Mouse (Mus musculus) B cell, adult 67 days (primary cell): Measurements from ENCODE around the gene Eral1. TPM values are rescaled to one million over a fixed set of nuclear protein-coding genes. Genes with fewer than 3 reads are reported as not detected.

Source experiments
- total RNA-seq, 2 experiments: library from RNA; stranded (reverse); gene quantifications; 4 replicates each; pipeline ENCODE4 v1.2.4; 2023

Eral1 gene
- total RNA-seq = 10 to 100 TPM; 25.1 to 36.1 TPM

DNA sequence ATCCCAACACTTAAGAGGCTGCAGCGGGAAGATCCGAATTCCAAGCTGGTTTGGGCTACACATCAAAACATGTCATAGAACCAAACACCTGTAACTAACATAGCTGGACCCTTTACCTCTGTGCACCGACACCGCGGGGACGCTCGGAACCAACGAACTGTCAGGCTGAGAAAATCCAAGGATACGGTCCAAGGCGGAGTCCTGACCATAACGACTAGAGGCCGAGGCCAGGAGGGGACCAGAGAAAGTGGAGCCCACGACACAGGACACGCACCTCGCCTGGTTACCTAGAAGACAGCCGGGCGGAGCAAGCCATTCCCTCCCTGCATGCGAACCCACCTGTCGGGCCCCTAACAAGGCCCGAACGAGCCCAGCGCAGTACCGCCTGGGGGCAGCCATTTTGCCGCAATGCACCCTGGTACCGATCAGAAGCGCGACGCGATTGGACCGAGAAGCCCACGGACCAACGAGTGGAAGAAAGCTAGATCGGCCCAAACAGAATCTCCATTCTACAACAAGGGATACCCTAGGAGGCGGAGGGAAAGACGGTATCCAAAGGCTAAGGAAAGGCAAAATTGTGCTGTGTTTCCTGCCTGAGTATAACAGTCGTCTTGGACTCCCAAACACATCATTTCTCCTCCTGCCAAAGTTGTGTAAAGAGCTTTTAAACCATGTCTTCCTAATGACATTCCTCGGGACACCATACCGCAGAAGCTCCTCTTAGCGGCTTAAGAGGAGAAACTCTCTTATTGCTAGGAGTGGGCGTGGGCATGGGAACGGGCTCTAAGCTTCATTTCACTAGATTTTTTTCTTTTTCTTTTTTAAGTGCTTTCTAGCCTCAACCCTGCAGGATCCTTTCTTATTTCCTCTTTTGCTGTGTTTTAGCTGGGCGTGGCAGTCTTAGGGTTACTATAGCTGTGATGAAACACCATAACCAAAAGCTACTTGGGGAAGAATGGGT is at the start of gene Eral1:
Gene Eral1 (minus strand): TSS at position 423 of the 961 bp plus-strand sequence.

DNA sequence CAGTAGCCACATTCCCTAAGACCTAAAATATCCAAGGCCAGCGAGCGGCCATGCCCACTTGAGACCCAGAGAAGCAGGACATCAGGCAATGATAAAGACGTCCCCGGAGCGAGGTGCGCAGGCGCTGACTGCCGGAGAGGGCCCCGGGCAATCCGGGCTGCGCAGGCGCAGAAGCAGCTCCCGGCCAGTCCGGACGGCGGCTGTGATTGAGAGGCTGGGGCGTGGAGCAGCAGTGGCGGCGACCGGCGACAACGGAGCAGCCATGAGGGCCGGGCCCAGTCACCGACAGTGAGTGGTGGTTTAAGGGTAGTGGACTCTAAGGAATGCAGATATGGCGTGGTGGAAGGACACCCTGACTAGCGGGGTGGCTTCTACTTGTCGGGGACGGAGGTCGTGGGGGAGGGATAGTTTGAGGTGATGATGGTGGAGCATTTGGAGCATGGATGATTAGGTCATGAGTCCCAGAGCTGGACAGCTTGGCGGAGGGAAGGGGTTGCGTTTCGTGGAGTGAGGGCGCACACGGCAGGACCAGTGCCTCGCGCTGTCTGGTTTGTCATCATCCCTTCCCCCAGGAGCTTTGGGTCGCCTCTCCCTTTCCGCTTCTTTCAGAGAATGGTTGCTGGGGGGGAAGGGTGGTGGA is 14.4 kb upstream of the Eral1 start, which contains the start of gene Fam222b:
Gene Fam222b (plus strand): TSS at position 157 of the 640 bp plus-strand sequence.

DNA sequence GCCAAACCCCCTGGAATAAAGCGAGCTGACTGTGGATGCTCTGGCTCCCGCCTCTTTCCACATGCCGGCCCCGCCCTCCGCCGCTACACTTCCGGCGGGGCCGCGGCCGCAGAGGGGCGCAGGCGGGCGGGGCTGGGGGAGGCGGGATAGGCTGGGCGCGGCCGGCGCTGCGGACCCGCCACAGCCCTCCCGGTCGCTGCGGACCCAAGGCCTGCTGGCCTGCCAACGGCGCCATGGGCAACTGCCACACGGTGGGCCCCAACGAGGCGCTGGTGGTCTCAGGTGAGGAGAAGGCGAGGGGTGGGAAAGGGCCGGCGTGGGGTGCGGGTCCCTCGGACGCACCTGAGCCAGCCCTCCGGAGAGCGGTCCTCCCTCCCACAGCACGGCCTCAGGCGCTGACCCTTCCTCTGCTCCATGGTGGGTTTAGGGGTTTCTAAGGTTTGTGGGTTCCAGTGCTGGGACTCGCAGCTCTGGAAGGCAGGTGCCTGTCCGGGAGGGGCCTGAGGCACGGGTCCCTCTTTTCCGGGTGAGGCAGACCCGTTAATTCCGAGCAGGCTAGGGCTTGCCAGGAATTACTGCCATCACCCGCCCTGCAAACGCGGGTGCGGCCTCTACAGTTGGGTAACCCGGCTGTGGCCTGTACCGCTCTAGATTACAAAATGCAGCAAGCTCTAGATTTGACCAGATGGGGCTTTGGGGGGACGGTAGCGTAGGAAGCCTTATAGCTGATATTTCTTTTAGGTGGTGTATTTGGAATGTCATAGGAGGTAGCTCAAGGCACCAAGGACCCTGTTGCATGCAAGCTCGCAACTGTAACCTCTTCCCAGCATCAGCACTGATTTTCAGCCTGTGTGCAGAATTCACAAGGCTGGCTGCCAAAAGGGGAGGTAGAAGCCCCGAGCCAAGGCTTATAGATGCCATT is 42.1 kb downstream of the Eral1 start, which contains the start of gene Flot2:
Gene Flot2 (plus strand): TSS at position 101 of the 922 bp plus-strand sequence.

GRCm38 (mm10) chr11:78031947-78032808 is 48.0 kb downstream of the Eral1 start, which contains the start of gene Dhrs13:
Dhrs13 (plus strand) TSS chr11:78032280.

Other genes with a start within 250 kb of the Eral1 start
- gene Pipox, start 186.3 kb downstream of the Eral1 start, total RNA-seq = under 1 TPM in 1 of 2 experiments, not detected in 1; 0.67 TPM
- not detected for gene Sez6, start 149.6 kb downstream of the Eral1 start, total RNA-seq
- 100 to 1,000 TPM; 152 to 154 TPM for gene Phf12, start 97.6 kb downstream of the Eral1 start, total RNA-seq
- 1 to 10 TPM in 1 of 2 experiments, under 1 TPM in 1; 0.62 to 1.1 TPM for gene Dhrs13, start 48.1 kb downstream of the Eral1 start, total RNA-seq
- 10 to 100 TPM; 13.1 to 17.6 TPM for gene Flot2, start 42.5 kb downstream of the Eral1 start, total RNA-seq
- gene Fam222b, start 14.3 kb upstream of the Eral1 start, total RNA-seq = 10 to 100 TPM; 17.8 to 18.0 TPM
- gene Traf4, start 85.2 kb upstream of the Eral1 start, total RNA-seq = 10 to 100 TPM; 50.9 to 57.5 TPM
- gene Nek8, start 96.3 kb upstream of the Eral1 start, total RNA-seq = 10 to 100 TPM; 18.8 to 31.9 TPM
- gene Tlcd1, start 96.3 kb upstream of the Eral1 start, total RNA-seq = 1 to 10 TPM; 1.9 to 3.2 TPM
- 1,000 to 10,000 TPM; 2,438 to 2,493 TPM for gene Rpl23a, start 103.2 kb upstream of the Eral1 start, total RNA-seq
- not detected for gene Rab34, start 108.0 kb upstream of the Eral1 start, total RNA-seq
- not detected for gene Proca1, start 113.0 kb upstream of the Eral1 start, total RNA-seq
- 10 to 100 TPM; 61.6 to 62.6 TPM for gene Sdf2, start 165.4 kb upstream of the Eral1 start, total RNA-seq
- gene Supt6, start 165.6 kb upstream of the Eral1 start, total RNA-seq = 10 to 100 TPM; 71.7 to 73.7 TPM
- gene 2610507B11Rik, start 181.4 kb upstream of the Eral1 start, total RNA-seq = 100 to 1,000 TPM; 133 to 141 TPM
- 1 to 10 TPM; 2.7 to 4.4 TPM for gene BC030499, start 210.5 kb upstream of the Eral1 start, total RNA-seq
- gene Spag5, start 221.1 kb upstream of the Eral1 start, total RNA-seq = 1 to 10 TPM; 2.3 to 3.7 TPM
- 10 to 100 TPM; 45.7 to 48.3 TPM for gene Aldoc, start 242.6 kb upstream of the Eral1 start, total RNA-seq
- gene Pigs, start 248.0 kb upstream of the Eral1 start, total RNA-seq = 10 to 100 TPM; 58.7 to 61.3 TPM